27 mouse cellular contexts compared by ENCODE assay signal in genomic region chr14:67139674-67140073, GRCm38 (mm10).
DNase-seq lines count a peak whose midpoint lies in the region; ATAC-seq and TF ChIP-seq lines count a peak whose summit lies in the region.
"Had no signal": no experiment of that assay in that cellular context is flagged by ENCODE, and none has a peak within 500 bp of the region (broad histone marks: within the 10 kb centered on the region; RNA-seq: fewer than 3 reads in every experiment).

No protein-coding gene starts in this region.

- TF ChIP-seq EP300 in stomach, postnatal 0 days (optimal IDR thresholded peaks at IDR 0.05) = no peak

- no peaks in the 10 kb centered on the region for H3K27me3 ChIP-seq in kidney, embryonic 15.5 days
- H3K27me3 ChIP-seq in midbrain, embryonic 11.5 days (ENCODE audit: control insufficient read depth, insufficient read depth, low read length) = no peaks in the 10 kb centered on the region
- no peaks in the 10 kb centered on the region for H3K27me3 ChIP-seq in midbrain, embryonic 14.5 days (ENCODE audit: control insufficient read depth, insufficient read depth, low read length)
- no peaks in the 10 kb centered on the region for H3K27me3 ChIP-seq in stomach, embryonic 15.5 days (replicated peaks)
- no peaks in the 10 kb centered on the region for H3K27me3 ChIP-seq in stomach, postnatal 0 days (ENCODE audit: control insufficient read depth, insufficient read depth, low read length)
- H3K27me3 ChIP-seq: forebrain, embryonic 12.5 days; forebrain, embryonic 15.5 days; heart, embryonic 12.5 days; heart, embryonic 15.5 days; hindbrain, embryonic 15.5 days had no signal

- no peak for TF ChIP-seq CTCF in stomach, postnatal 0 days (IDR thresholded peaks at IDR 0.05; ENCODE audit: low read depth)

- no peak overlapping the region for H3K4me3 ChIP-seq in kidney, embryonic 15.5 days (replicated peaks)
- H3K4me3 ChIP-seq in midbrain, embryonic 11.5 days (ENCODE audit: low read depth, low read length) = no peak overlapping the region
- no peak overlapping the region for H3K4me3 ChIP-seq in midbrain, embryonic 14.5 days (replicated peaks; ENCODE audit: low read depth, low read length)
- H3K4me3 ChIP-seq in stomach, embryonic 15.5 days (replicated peaks) = no peak overlapping the region
- H3K4me3 ChIP-seq in stomach, postnatal 0 days (ENCODE audit: low read depth, low read length) = no peak overlapping the region
- H3K4me3 ChIP-seq: embryonic facial prominence, embryonic 10.5 days; embryonic facial prominence, embryonic 13.5 days; erythroblast, embryonic 14.5 days; forebrain, embryonic 12.5 days; forebrain, embryonic 15.5 days; heart, embryonic 12.5 days; heart, embryonic 15.5 days; hindbrain, embryonic 10.5 days; hindbrain, embryonic 15.5 days had no signal

- no peaks in the 10 kb centered on the region for H3K36me3 ChIP-seq in kidney, embryonic 15.5 days
- H3K36me3 ChIP-seq in midbrain, embryonic 11.5 days (ENCODE audit: control insufficient read depth, insufficient read depth, low read length) = no peaks in the 10 kb centered on the region
- no peaks in the 10 kb centered on the region for H3K36me3 ChIP-seq in midbrain, embryonic 14.5 days (ENCODE audit: control insufficient read depth, insufficient read depth, low read length)
- H3K36me3 ChIP-seq in stomach, embryonic 15.5 days = no peaks in the 10 kb centered on the region
- H3K36me3 ChIP-seq in stomach, postnatal 0 days (ENCODE audit: control insufficient read depth, insufficient read depth, low read length) = no peaks in the 10 kb centered on the region
- H3K36me3 ChIP-seq: embryonic facial prominence, embryonic 10.5 days; embryonic facial prominence, embryonic 13.5 days; forebrain, embryonic 12.5 days; forebrain, embryonic 15.5 days; heart, embryonic 12.5 days; heart, embryonic 15.5 days; hindbrain, embryonic 10.5 days; hindbrain, embryonic 15.5 days had no signal

- H3K27ac ChIP-seq in kidney, embryonic 15.5 days = peak overlapping the region; percentile 4; the same call in 1 of the 2 replicates
- H3K27ac ChIP-seq in midbrain, embryonic 11.5 days (ENCODE audit: low read depth, low read length) = no peak overlapping the region
- H3K27ac ChIP-seq in midbrain, embryonic 14.5 days (replicated peaks; ENCODE audit: low read depth, low read length) = no peak overlapping the region
- peak overlapping the region; percentile 63 for H3K27ac ChIP-seq in stomach, embryonic 15.5 days
- H3K27ac ChIP-seq in stomach, postnatal 0 days (replicated peaks) = peak overlapping the region; percentile 76
- H3K27ac ChIP-seq: embryonic facial prominence, embryonic 10.5 days; embryonic facial prominence, embryonic 13.5 days; forebrain, embryonic 12.5 days; forebrain, embryonic 15.5 days; heart, embryonic 15.5 days; hindbrain, embryonic 10.5 days; hindbrain, embryonic 15.5 days had no signal

- no peaks in the 10 kb centered on the region for H3K9me3 ChIP-seq in kidney, embryonic 15.5 days (replicated peaks)
- H3K9me3 ChIP-seq in midbrain, embryonic 11.5 days (ENCODE audit: control insufficient read depth, low read length) = no peaks in the 10 kb centered on the region
- no peaks in the 10 kb centered on the region for H3K9me3 ChIP-seq in midbrain, embryonic 14.5 days (ENCODE audit: control insufficient read depth, low read length)
- no peaks in the 10 kb centered on the region for H3K9me3 ChIP-seq in stomach, embryonic 15.5 days
- no peaks in the 10 kb centered on the region for H3K9me3 ChIP-seq in stomach, postnatal 0 days (ENCODE audit: control insufficient read depth, low read length)
- H3K9me3 ChIP-seq: embryonic facial prominence, embryonic 10.5 days; embryonic facial prominence, embryonic 13.5 days; forebrain, embryonic 12.5 days; forebrain, embryonic 15.5 days; heart, embryonic 12.5 days; heart, embryonic 15.5 days; hindbrain, embryonic 10.5 days; hindbrain, embryonic 15.5 days had no signal

- peaks cover 33% of the 10 kb centered on the region for H3K4me1 ChIP-seq in kidney, embryonic 15.5 days
- H3K4me1 ChIP-seq in midbrain, embryonic 11.5 days (ENCODE audit: control insufficient read depth, insufficient read depth, low read length) = peaks cover 12% of the 10 kb centered on the region
- H3K4me1 ChIP-seq in midbrain, embryonic 14.5 days (ENCODE audit: control insufficient read depth, insufficient read depth, low read length) = peaks cover 23% of the 10 kb centered on the region
- peaks cover 30% of the 10 kb centered on the region for H3K4me1 ChIP-seq in stomach, embryonic 15.5 days
- peaks cover 6% of the 10 kb centered on the region for H3K4me1 ChIP-seq in stomach, postnatal 0 days (replicated peaks; ENCODE audit: control insufficient read depth, insufficient read depth)

- H3K9ac ChIP-seq in kidney, embryonic 15.5 days = no peak overlapping the region
- H3K9ac ChIP-seq in midbrain, embryonic 11.5 days (ENCODE audit: low read length) = no peak overlapping the region
- H3K9ac ChIP-seq in midbrain, embryonic 14.5 days (replicated peaks; ENCODE audit: low read length) = no peak overlapping the region
- no peak overlapping the region for H3K9ac ChIP-seq in stomach, embryonic 15.5 days
- no peak overlapping the region for H3K9ac ChIP-seq in stomach, postnatal 0 days (ENCODE audit: low read length)
- H3K9ac ChIP-seq: embryonic facial prominence, embryonic 13.5 days; forebrain, embryonic 12.5 days; forebrain, embryonic 15.5 days; heart, embryonic 12.5 days; heart, embryonic 15.5 days; hindbrain, embryonic 15.5 days had no signal

- no peak for DNase-seq in kidney, postnatal 36 days
- DNase-seq in midbrain, embryonic 11.5 days (ENCODE audit: low spot score, missing footprints) = peak; percentile 17
- DNase-seq in midbrain, embryonic 14.5 days = no peak
- DNase-seq in stomach, postnatal 0 days (ENCODE audit: low spot score) = peak; percentile 71
- no peak for DNase-seq in embryo, embryonic 10.5 days (ENCODE audit: low spot score)
- DNase-seq: adrenal gland, adult 2 months; adrenal gland, postnatal 14 days; cerebellum, adult 11 months; cerebellum, adult 2 months; cerebellum, adult 9-11 months; cerebellum, postnatal 25 days; embryo, embryonic 11 days; gastrocnemius, postnatal 25 days; heart, postnatal 10 days; heart, postnatal 36 days had no signal

- no peak overlapping the region for H3K4me2 ChIP-seq in kidney, embryonic 15.5 days
- H3K4me2 ChIP-seq in midbrain, embryonic 11.5 days = no peak overlapping the region
- no peak overlapping the region for H3K4me2 ChIP-seq in midbrain, embryonic 14.5 days (ENCODE audit: low read length)
- H3K4me2 ChIP-seq in stomach, embryonic 15.5 days = no peak overlapping the region
- no peak overlapping the region for H3K4me2 ChIP-seq in stomach, postnatal 0 days (replicated peaks; ENCODE audit: low read depth)
- H3K4me2 ChIP-seq: embryonic facial prominence, embryonic 13.5 days; forebrain, embryonic 12.5 days; forebrain, embryonic 15.5 days; heart, embryonic 12.5 days; heart, embryonic 15.5 days; hindbrain, embryonic 15.5 days had no signal

- 0 out of 2 replicates have a peak, but pooled peaks have one; percentile 26 for ATAC-seq in kidney, embryonic 15.5 days (replicated peaks; ENCODE audit: low FRiP score)
- no peak for ATAC-seq in midbrain, embryonic 11.5 days (ENCODE audit: low FRiP score)
- ATAC-seq in midbrain, embryonic 14.5 days (ENCODE audit: low FRiP score, low TSS enrichment) = no peak
- peak; percentile 57 for ATAC-seq in stomach, embryonic 15.5 days (ENCODE audit: insufficient read depth, low FRiP score, low read depth)
- peak; percentile 84 for ATAC-seq in stomach, postnatal 0 days (ENCODE audit: low FRiP score, low TSS enrichment)
- ATAC-seq: CD4-positive, CD25-positive, alpha-beta regulatory T cell, adult 4 months; forebrain, embryonic 15.5 days had no signal

Comparison
In these comparisons a context has a peak if more than half of its experiments do, and no peak if none do; other contexts are left out.
1. DNase-seq: peak in midbrain, embryonic 11.5 days (single experiment) and stomach, postnatal 0 days (single experiment); none in kidney, postnatal 36 days (0 of 2), midbrain, embryonic 14.5 days (single experiment) and embryo, embryonic 10.5 days (single experiment).
2. ATAC-seq: peak in kidney, embryonic 15.5 days (single experiment), stomach, embryonic 15.5 days (single experiment) and stomach, postnatal 0 days (single experiment); none in midbrain, embryonic 11.5 days (single experiment) and midbrain, embryonic 14.5 days (single experiment).
3. H3K27ac ChIP-seq: peak in kidney, embryonic 15.5 days (single experiment), stomach, embryonic 15.5 days (single experiment) and stomach, postnatal 0 days (single experiment); none in midbrain, embryonic 11.5 days (single experiment) and midbrain, embryonic 14.5 days (single experiment).